Mouse (Mus musculus): ENCODE measurements at regions not wholly inside any gene's neighbourhood (a gene's known extent, or its start where the extent isn't known, plus 50 kb on each side); places are given as distances from the start of the nearest gene placed in this dataset.
"Not testable (repeated sequence)": the region's sequence is repeated elsewhere in the genome, so short reads cannot be mapped to it uniquely, and the experiment has no call there.

DNA sequence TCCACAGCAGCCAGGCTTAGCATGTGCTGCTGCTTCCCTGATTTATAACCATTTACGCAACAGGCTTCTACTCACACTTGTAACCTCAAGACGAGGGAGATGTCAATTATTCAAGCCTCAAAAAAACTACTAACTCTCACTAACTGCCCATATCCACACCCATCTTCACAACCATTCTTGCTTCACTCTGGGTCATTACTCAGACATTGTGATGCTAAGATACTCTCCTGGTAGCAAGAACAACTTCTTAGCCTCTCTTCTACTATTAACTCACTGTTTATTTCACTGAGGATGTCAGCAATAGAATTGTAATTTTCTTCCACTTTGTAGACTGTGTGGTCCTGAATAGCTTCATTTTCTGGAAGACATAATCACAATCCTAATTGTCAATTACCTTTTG is 88.0 kb upstream of the Speer2 start:
- no peaks in the 10 kb centered on the region for H3K4me1 ChIP-seq (ENCODE audit: control insufficient read depth in 1 of 2, insufficient read depth in 2 of 2, low read length in 2 of 2)
- H3K36me3 ChIP-seq (ENCODE audit: control insufficient read depth in 1 of 2, insufficient read depth in 2 of 2, low read length in 2 of 2), result no peaks in the 10 kb centered on the region
- TF ChIP-seq MAZ (IDR thresholded peaks at IDR 0.05; ENCODE audit: low read depth, low read length) (no peak), BHLHE40 (IDR thresholded peaks at IDR 0.05; ENCODE audit: borderline replicate concordance, low read depth, low read length) (no peak), GATA1 (IDR thresholded peaks at IDR 0.05; ENCODE audit: low read depth, low read length) (no peak), MXI1 (IDR thresholded peaks at IDR 0.05; ENCODE audit: low read depth, low read length) (no peak)

DNA sequence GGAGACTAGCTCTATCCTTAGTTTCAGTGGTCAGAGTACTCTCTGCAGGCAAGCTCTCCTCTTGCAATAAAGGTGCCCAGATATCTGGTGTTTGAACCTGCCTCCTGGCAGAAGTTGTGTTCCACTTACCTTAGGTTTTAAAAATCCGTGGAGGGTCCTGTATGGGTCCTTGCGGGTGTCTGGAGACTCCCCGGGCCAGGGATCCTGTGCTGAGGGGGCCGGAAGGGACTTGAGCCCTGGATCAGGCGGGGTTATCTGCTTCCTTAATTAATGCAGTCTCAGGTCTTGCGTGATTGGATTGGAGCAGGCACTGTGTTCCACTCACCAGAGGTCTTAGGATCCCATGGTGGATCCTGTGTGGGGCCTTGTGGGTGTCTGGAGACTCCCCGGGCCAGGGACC is 103.0 kb upstream of the Speer2 start:
- H3K9ac ChIP-seq (ENCODE audit: control insufficient read depth, low read depth, low read length, poor library complexity, severe bottlenecking); DNase-seq (ENCODE audit: low read depth, low spot score); H3K4me1 ChIP-seq (ENCODE audit: control insufficient read depth in 1 of 2, insufficient read depth in 2 of 2, low read length in 2 of 2); H3K9me3 ChIP-seq (replicated peaks; ENCODE audit: insufficient read depth, low read length); H3K79me2 ChIP-seq (ENCODE audit: control insufficient read depth, insufficient read depth, low read length, poor library complexity); H3K27ac ChIP-seq (ENCODE audit: control insufficient read depth, low read depth, low read length); H3K4me3 ChIP-seq (ENCODE audit: control insufficient read depth in 1 of 2, insufficient read depth in 1 of 2, low read depth in 2 of 2, low read length in 2 of 2); H3K27me3 ChIP-seq (ENCODE audit: control insufficient read depth in 1 of 2, insufficient read depth in 2 of 2, low read length in 2 of 2); H3K36me3 ChIP-seq (ENCODE audit: control insufficient read depth in 1 of 2, insufficient read depth in 2 of 2, low read length in 2 of 2): not testable (repeated sequence)

More for the DNA sequence above, 88.0 kb upstream of the Speer2 start:
- Histone ChIP-seq H3K79me2 (ENCODE audit: control insufficient read depth, insufficient read depth, low read length, poor library complexity) (no peaks in the 10 kb centered on the region), H3K4me3 (ENCODE audit: control insufficient read depth in 1 of 2, insufficient read depth in 1 of 2, low read depth in 2 of 2, low read length in 2 of 2) (no peak overlapping the region), H3K27me3 (ENCODE audit: control insufficient read depth in 1 of 2, insufficient read depth in 2 of 2, low read length in 2 of 2) (no peaks in the 10 kb centered on the region), H3K9me3 (replicated peaks; ENCODE audit: insufficient read depth, low read length) (no peaks in the 10 kb centered on the region), H3K27ac (ENCODE audit: control insufficient read depth, low read depth, low read length) (no peak overlapping the region), H3K9ac (ENCODE audit: control insufficient read depth, low read depth, low read length, poor library complexity, severe bottlenecking) (no peak overlapping the region)
- no peak for DNase-seq (ENCODE audit: low read depth, low spot score)

DNA sequence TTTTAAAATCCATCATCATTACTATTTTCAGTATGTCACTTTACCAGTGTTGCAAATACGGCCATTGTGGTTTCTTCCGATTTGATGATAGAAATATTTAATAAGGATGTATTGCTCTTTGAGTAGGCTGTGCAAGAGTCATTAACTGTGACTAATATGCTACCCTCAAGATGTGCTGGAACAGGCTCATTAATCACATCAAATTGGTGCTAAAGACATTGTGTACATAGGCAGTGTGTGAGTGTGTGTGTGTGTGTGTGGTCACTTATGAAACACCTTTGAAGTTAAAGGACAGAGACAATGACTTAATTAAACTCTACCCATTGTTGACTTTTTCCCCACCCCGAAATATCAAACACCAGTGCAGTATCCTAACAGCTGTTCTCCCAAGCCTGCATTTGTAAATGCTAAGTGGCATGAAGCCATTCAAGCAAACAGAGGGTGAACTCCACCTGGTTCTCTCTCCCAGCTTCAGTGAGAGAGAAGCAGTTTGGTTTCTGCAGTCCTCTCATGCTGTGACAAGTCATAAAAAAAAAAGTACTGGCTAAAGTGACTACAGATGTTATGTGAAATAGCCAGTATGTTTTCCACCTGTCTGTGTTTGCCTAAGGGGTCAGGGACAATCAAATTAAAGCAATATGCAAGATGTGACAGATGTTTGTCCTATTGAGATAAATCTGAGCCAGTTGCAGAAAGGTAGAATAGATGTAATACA is 116.4 kb upstream of the Speer2 start:
- Histone ChIP-seq H3K9ac (ENCODE audit: control insufficient read depth, low read depth, low read length, poor library complexity, severe bottlenecking) (no peak overlapping the region), H3K9me3 (replicated peaks; ENCODE audit: insufficient read depth, low read length) (no peaks in the 10 kb centered on the region), H3K4me1 (ENCODE audit: control insufficient read depth in 1 of 2, insufficient read depth in 2 of 2, low read length in 2 of 2) (no peaks in the 10 kb centered on the region), H3K27ac (ENCODE audit: control insufficient read depth, low read depth, low read length) (no peak overlapping the region), H3K27me3 (ENCODE audit: control insufficient read depth in 1 of 2, insufficient read depth in 2 of 2, low read length in 2 of 2) (no peaks in the 10 kb centered on the region), H3K79me2 (ENCODE audit: control insufficient read depth, insufficient read depth, low read length, poor library complexity) (no peaks in the 10 kb centered on the region), H3K4me3 (ENCODE audit: control insufficient read depth in 1 of 2, insufficient read depth in 1 of 2, low read depth in 2 of 2, low read length in 2 of 2) (no peak overlapping the region), H3K36me3 (ENCODE audit: control insufficient read depth in 1 of 2, insufficient read depth in 2 of 2, low read length in 2 of 2) (no peaks in the 10 kb centered on the region)
- no peak for DNase-seq (ENCODE audit: low read depth, low spot score)
- TF ChIP-seq MAZ (IDR thresholded peaks at IDR 0.05; ENCODE audit: low read depth, low read length) (no peak), UBTF (IDR thresholded peaks at IDR 0.05; ENCODE audit: borderline replicate concordance, insufficient read depth, low read depth, low read length) (no peak), MYB (IDR thresholded peaks at IDR 0.05; ENCODE audit: low read depth, low read length) (no peak), GABPA (IDR thresholded peaks at IDR 0.05; ENCODE audit: low read depth, low read length) (no peak), EP300 (IDR thresholded peaks at IDR 0.05; ENCODE audit: low read depth in 1 of 2, low read length in 2 of 2) (no peak), CHD1 (IDR thresholded peaks at IDR 0.05; ENCODE audit: low read depth, low read length) (no peak), MXI1 (IDR thresholded peaks at IDR 0.05; ENCODE audit: low read depth, low read length) (no peak), KAT2A (conservative IDR thresholded peaks at IDR 0.05; ENCODE audit: low read depth, low read length) (no peak), ZNF384 (IDR thresholded peaks at IDR 0.05; ENCODE audit: low read depth, low read length) (no peak), ETS1 (IDR thresholded peaks at IDR 0.05; ENCODE audit: low read depth, low read length) (no peak), POLR2AphosphoS5 (IDR thresholded peaks at IDR 0.05; ENCODE audit: borderline replicate concordance, low read depth, low read length) (no peak), TCF12 (IDR thresholded peaks at IDR 0.05; ENCODE audit: low read depth, low read length) (no peak), ZC3H11A (IDR thresholded peaks at IDR 0.05; ENCODE audit: low read depth, low read length) (no peak), E2F4 (IDR thresholded peaks at IDR 0.05; ENCODE audit: borderline replicate concordance, low read depth, low read length) (no peak), JUND (IDR thresholded peaks at IDR 0.05; ENCODE audit: low read depth, low read length) (no peak), HCFC1 (IDR thresholded peaks at IDR 0.05; ENCODE audit: low read depth, low read length) (no peak)

Data from MEL (cell line).